Mouse (Mus musculus): ENCODE results near the gene BC049352.

DNA sequence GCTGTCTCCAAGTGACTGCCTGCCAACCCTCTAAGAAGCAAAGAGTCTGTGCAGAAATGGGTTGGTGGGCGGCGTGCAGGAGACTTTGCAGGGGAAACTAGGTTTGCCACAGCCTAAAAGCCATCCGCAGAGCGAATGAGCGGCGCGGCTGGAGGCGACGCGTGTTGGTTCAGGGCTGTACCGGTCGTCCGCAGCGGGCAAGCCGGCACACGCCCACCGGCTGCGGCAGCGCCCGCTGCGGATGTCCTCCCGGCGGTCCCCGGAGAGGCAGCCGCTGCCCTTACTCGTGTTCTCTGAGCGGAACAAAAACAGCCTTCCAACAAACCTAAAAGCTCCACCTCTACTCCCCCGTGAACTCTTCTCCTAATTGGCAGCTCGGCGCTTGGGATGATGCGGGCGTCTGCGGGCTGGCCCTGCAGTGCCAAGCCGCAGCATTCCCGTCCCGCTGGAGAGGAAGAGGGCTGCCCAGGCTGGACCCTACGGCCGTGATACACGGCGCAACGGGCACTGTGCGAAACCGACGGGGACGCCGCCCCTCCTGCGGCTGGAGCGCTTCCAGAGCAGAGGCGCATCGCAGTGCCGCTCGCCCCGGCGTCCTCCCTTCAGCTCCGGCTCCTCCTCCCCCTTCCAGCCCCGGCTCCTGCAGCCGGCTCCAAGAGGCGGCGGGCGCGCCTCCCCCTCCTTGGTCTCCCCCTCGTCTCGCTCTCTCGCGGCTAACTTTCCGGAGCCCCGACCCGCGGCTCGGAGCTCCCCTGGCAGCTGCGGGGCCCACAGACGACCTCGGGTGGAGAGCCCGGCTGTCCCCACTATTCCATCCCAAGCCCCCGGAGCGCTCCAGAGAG lies 43.4 kb upstream of the BC049352 start, which contains the start of gene Scn4b:
- TF ChIP-seq POLR2A (IDR thresholded peaks at IDR 0.05; ENCODE audit: borderline replicate concordance, extremely low read depth, low read depth, low read length) (no peak), CTCF (IDR thresholded peaks at IDR 0.05; ENCODE audit: insufficient read depth, low read length) (no peak)
